Mouse (Mus musculus) spleen, postnatal 36 days (tissue): ENCODE measurements around the gene Gkap1.

Experiments used
- DNase-seq, 2 experiments: peaks; one replicate each; pipeline ENCODE4 v3.0.0; 2022; ENCODE audit warnings: low spot score in 2 of 2, mixed read lengths in 1 of 2

Gkap1 gene

DNA sequence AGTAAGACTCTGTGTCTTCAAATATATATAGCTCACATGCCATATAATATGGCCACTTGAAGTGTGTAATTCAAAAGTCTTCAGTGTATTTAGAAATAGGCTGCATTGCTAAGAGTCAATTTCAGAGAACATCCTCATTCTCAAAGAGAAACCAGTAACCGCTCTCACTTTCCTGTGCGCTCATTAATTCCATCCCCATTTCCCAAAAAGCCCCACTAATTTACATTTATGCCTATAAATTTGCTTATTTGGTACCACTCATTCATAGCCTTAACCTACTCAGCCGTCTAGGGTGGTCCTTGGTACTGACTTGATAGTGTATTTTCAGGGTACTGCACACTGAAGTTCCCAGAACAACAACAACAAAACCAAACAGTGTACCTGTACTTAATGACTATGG lies 73.6 kb downstream of the Gkap1 start:
- no peak for DNase-seq

DNA sequence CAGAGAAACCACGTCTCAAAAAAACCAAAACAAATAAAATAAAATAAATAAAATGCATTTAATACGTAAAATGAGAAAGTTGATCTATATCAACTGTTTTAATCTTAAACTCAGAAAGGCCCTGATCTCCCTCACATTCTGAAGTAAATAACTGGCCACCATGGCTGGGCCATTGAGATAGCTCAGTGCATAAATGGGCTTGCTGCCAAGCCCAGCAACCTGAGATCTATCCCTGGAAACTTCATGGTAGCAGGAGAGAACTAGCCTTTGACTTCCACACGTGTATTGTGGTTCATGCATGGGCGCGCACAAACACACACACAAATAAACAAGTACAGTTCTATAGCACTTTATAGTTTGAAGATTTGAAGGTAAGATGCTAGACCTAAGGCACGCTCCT lies 74.2 kb downstream of the Gkap1 start:
- no peak for DNase-seq

DNA sequence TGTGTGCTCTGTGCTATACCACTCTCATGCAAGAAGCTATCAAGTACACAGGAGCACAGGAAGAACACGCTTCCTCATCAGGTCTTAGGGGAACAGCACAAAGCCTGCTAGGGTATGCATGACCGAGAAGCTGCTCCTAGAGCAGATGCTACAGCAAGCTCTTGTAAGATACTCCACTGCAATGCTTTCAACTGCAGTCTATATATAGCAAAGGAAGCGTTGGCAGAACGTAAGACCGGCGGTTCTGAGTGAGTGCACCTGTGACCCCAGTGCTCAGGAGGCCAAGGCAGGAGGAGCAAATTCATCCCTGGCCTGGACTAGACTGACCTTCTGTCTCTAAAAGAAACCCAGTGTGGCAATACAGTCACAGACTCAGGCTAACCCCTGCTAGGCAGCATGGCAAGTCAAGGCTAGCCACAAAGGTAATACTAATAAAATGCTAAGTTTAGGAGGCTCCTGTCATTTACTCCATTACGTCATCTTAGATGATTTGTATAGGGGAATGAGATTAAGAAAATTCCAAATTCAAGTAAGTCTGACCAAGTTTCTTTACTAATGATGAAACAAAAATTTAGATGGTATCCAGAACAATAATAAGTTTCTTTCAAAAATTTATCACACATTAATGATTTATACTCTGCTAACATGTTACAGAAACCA lies 77.4 kb downstream of the Gkap1 start:
- DNase-seq = peak; percentile 37 to 48

DNA sequence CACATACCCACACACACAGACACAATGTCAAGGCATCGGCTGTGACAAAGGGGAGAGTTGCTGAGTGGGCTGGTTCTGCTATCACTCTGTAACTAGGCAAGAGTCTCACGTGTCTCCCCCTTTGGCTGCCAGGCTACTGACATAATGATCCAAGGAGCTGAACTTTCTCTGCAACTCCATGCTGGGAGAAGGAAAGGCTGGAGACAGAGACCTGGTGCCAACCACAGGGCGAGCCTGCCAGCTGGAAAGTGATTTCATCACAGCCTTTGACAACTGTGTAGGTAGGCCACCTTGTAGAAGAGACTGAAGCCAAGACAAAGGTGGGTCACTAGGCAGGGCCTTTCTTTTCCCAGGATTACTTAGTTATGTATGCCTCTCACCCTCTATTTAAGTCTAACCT lies 78.3 kb downstream of the Gkap1 start:
- no peak for DNase-seq

GRCm38 (mm10) chr13:58194908-58195307 lies 80.6 kb downstream of the Gkap1 start:
- no peak for DNase-seq

DNA sequence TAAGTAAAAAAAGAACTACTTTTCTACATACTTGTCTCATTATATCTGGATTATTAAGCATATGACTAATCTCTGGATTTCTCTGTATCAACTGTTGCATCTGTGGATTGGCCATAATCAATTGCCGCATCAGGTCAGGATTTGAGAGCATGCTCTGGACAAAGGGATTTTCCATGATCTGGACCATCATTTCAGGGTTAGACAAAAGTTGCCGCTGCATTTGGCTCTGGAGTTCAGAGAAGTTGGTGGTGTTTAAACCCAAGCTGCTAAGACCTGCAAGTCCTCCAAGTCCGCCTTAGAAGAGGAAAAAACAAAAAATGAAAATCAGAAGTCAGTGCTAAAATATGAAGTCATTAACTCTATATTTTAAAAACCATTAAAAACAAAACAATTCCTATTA lies 82.3 kb downstream of the Gkap1 start:
- no peak for DNase-seq

- DNase-seq = no peak
Observed at GRCm38 (mm10) chr13:58192146-58192545, 83.4 kb downstream of the Gkap1 start.

GRCm38 (mm10) chr13:58191516-58191915 lies 84.0 kb downstream of the Gkap1 start:
- no peak for DNase-seq

- no peak for DNase-seq
Observed at GRCm38 (mm10) chr13:58189473-58189872, 86.0 kb downstream of the Gkap1 start.

DNA sequence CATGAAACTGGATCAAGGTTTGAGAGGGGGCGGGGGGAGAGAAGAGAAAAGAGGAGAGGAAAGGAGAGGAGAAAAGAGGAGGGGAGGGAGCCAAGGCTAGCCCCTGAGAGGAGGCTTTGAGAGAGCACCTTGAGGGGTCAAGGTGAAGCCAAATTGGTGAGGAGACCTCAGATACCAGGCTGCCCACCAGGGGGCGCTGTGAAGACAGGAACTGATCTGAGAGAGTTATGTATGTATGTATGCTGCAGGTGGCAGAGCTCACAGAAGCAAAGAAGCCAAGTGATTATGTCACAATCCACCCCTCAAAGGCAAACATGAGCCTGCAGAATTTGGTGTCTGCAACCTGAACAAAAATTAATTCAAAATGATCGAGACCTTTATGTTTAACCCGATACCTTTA lies 87.1 kb downstream of the Gkap1 start:
- peak; percentile 75 to 86 for DNase-seq

DNA sequence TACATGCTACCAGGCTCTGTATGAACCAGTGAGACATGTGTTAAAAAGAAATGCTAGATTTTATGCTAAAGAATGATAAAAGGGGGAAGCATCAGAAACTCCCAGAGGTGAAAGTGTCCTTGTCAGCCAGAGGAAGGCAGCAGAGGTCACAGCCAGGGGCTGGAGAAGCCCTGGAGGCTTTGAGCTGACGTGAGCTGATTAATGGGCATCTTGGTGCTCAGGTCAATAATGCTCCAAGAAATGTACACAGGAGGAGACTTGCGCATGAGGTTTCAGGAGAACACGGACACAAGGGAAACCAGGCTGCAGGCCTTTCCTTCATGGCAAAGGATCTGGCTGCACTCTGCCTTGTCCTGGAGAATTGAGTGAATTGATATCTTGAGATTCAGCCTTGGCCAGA lies 87.7 kb downstream of the Gkap1 start:
- no peak for DNase-seq

DNA sequence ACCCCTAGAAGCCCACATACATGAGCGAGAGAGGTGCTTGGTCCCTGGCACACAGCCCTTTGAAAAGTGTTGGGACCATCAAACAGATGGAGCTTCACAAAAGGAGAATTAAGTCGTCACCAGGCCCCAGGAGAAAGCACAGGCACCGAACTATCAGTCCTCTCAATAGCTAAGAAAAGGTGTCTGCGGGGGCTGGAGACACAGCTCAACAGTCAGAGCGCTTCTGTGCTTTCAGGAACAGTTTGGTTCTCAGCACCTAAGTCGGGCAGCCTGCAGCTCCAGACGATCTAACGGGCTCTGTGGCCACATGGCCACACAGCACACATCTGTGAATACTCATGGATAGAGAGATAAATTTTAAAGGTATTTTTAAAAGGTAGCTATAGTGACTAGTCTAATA lies 89.2 kb downstream of the Gkap1 start:
- no peak for DNase-seq

- no peak for DNase-seq
Observed at GRCm38 (mm10) chr13:58184111-58184510, 91.4 kb downstream of the Gkap1 start.
